Mouse (Mus musculus): Measurements from ENCODE around the gene Diablo. TPM values are rescaled to one million over a fixed set of nuclear protein-coding genes. Genes with fewer than 3 reads are reported as not detected.
"Not testable (repeated sequence)": the region's sequence is repeated elsewhere in the genome, so short reads cannot be mapped to it uniquely, and the experiment has no call there.

Gene Diablo
- polyA plus RNA-seq, 1 experiment from 2014 or later: 118 TPM

- not testable (repeated sequence) for H3K9me3 ChIP-seq (ENCODE audit: control insufficient read depth, low read length); H3K4me2 ChIP-seq (replicated peaks; ENCODE audit: low read depth, low read length); H3K27ac ChIP-seq (ENCODE audit: low read depth, low read length); H3K4me3 ChIP-seq (ENCODE audit: low read length); ATAC-seq (ENCODE audit: low FRiP score, low TSS enrichment); H3K4me1 ChIP-seq (ENCODE audit: control insufficient read depth, insufficient read depth, low read length); H3K9ac ChIP-seq (ENCODE audit: low read depth, low read length)
- H3K27me3 ChIP-seq (ENCODE audit: control insufficient read depth, insufficient read depth, low read length): peaks cover 13% of the 10 kb centered on the region
- H3K36me3 ChIP-seq (ENCODE audit: control insufficient read depth, insufficient read depth, low read length): peaks cover 17% of the 10 kb centered on the region
- WGBS: 87% methylated on average over 3 of the region's 3 CpGs
Observed at GRCm38 (mm10) chr5:123511426-123511825, 12.6 kb downstream of the Diablo start.

- H3K4me3 ChIP-seq (ENCODE audit: low read length): no peak within 1 kb of the TSS
- no peaks in the 10 kb centered on the region for H3K9me3 ChIP-seq (ENCODE audit: control insufficient read depth, low read length)
- H3K4me2 ChIP-seq (replicated peaks; ENCODE audit: low read depth, low read length): no peak within 1 kb of the TSS
Observed at GRCm38 (mm10) chr5:123510160-123510559, 13.8 kb downstream of the Diablo start, which contains the start of gene B3gnt4. B3gnt4 (plus strand) TSS chr5:123510460.

GRCm38 (mm10) chr5:123508921-123509320 is 15.1 kb downstream of the Diablo start:
- peaks cover 14% of the 10 kb centered on the region for H3K27me3 ChIP-seq (ENCODE audit: control insufficient read depth, insufficient read depth, low read length)

More at GRCm38 (mm10) chr5:123510160-123510559, 13.8 kb downstream of the Diablo start, which contains the start of gene B3gnt4:
- no peak within 1 kb of the TSS for H3K9ac ChIP-seq (ENCODE audit: low read depth, low read length)
- ATAC-seq (ENCODE audit: low FRiP score, low TSS enrichment): no peak
- H3K36me3 ChIP-seq (ENCODE audit: control insufficient read depth, insufficient read depth, low read length): peaks cover 4% of the 10 kb centered on the region; the same call in 1 of the 2 replicates
- no peaks in the 10 kb centered on the region for H3K4me1 ChIP-seq (ENCODE audit: control insufficient read depth, insufficient read depth, low read length)
- 83% methylated on average over 5 of the region's 5 CpGs for WGBS
- H3K27me3 ChIP-seq (ENCODE audit: control insufficient read depth, insufficient read depth, low read length): peaks cover 13% of the 10 kb centered on the region
- no peak within 1 kb of the TSS for H3K27ac ChIP-seq (ENCODE audit: low read depth, low read length)

GRCm38 (mm10) chr5:123507936-123508723 is 15.8 kb downstream of the Diablo start:
- H3K9me3 ChIP-seq (ENCODE audit: control insufficient read depth, low read length): no peaks in the 10 kb centered on the region
- no peaks in the 10 kb centered on the region for H3K4me1 ChIP-seq (ENCODE audit: control insufficient read depth, insufficient read depth, low read length)
- H3K4me2 ChIP-seq (replicated peaks; ENCODE audit: low read depth, low read length): peak overlapping the region; percentile 89
- H3K27ac ChIP-seq (ENCODE audit: low read depth, low read length): no peak overlapping the region
- no peaks in the 10 kb centered on the region; the same call in 1 of the 2 replicates for H3K36me3 ChIP-seq (ENCODE audit: control insufficient read depth, insufficient read depth, low read length)
- H3K4me3 ChIP-seq (ENCODE audit: low read length): peak overlapping the region; percentile 61
- ATAC-seq (ENCODE audit: low FRiP score, low TSS enrichment): peak; percentile 94
- WGBS: under 1% methylated on average over 58 of the region's 59 CpGs
- peak overlapping the region; percentile 58; the same call in 1 of the 2 replicates for H3K9ac ChIP-seq (ENCODE audit: low read depth, low read length)
- H3K27me3 ChIP-seq (ENCODE audit: control insufficient read depth, insufficient read depth, low read length): peaks cover 16% of the 10 kb centered on the region

More at GRCm38 (mm10) chr5:123508921-123509320, 15.1 kb downstream of the Diablo start:
- no peak overlapping the region for H3K27ac ChIP-seq (ENCODE audit: low read depth, low read length)
- H3K4me1 ChIP-seq (ENCODE audit: control insufficient read depth, insufficient read depth, low read length): no peaks in the 10 kb centered on the region
- H3K36me3 ChIP-seq (ENCODE audit: control insufficient read depth, insufficient read depth, low read length): peaks cover 2% of the 10 kb centered on the region; the same call in 1 of the 2 replicates
- H3K9ac ChIP-seq (ENCODE audit: low read depth, low read length): peak overlapping the region; percentile 58; the same call in 1 of the 2 replicates
- H3K4me3 ChIP-seq (ENCODE audit: low read length): peak overlapping the region; percentile 61
- H3K9me3 ChIP-seq (ENCODE audit: control insufficient read depth, low read length): no peaks in the 10 kb centered on the region
- peak overlapping the region; percentile 89 for H3K4me2 ChIP-seq (replicated peaks; ENCODE audit: low read depth, low read length)
- WGBS: 8% methylated on average over 12 of the region's 12 CpGs
- ATAC-seq (ENCODE audit: low FRiP score, low TSS enrichment): no peak

- WGBS: 85% methylated on average over 4 of the region's 4 CpGs
- no peaks in the 10 kb centered on the region for H3K36me3 ChIP-seq (ENCODE audit: control insufficient read depth, insufficient read depth, low read length)
- ATAC-seq (ENCODE audit: low FRiP score, low TSS enrichment): no peak
- no peak overlapping the region for H3K9ac ChIP-seq (ENCODE audit: low read depth, low read length)
- no peaks in the 10 kb centered on the region for H3K4me1 ChIP-seq (ENCODE audit: control insufficient read depth, insufficient read depth, low read length)
- no peak overlapping the region for H3K4me2 ChIP-seq (replicated peaks; ENCODE audit: low read depth, low read length)
- H3K27ac ChIP-seq (ENCODE audit: low read depth, low read length): no peak overlapping the region
- H3K9me3 ChIP-seq (ENCODE audit: control insufficient read depth, low read length): no peaks in the 10 kb centered on the region
- no peak overlapping the region for H3K4me3 ChIP-seq (ENCODE audit: low read length)
- peaks cover 5% of the 10 kb centered on the region; the same call in 1 of the 2 replicates for H3K27me3 ChIP-seq (ENCODE audit: control insufficient read depth, insufficient read depth, low read length)
Observed at GRCm38 (mm10) chr5:123501973-123502372, 22.0 kb downstream of the Diablo start.

GRCm38 (mm10) chr5:123499717-123500116 is 24.3 kb downstream of the Diablo start:
- WGBS: 49% methylated on average over 4 of the region's 4 CpGs
- Histone ChIP-seq H3K4me1 (ENCODE audit: control insufficient read depth, insufficient read depth, low read length) (no peaks in the 10 kb centered on the region), H3K9ac (ENCODE audit: low read depth, low read length) (no peak overlapping the region), H3K4me2 (replicated peaks; ENCODE audit: low read depth, low read length) (no peak overlapping the region), H3K9me3 (ENCODE audit: control insufficient read depth, low read length) (no peaks in the 10 kb centered on the region), H3K4me3 (ENCODE audit: low read length) (no peak overlapping the region), H3K27ac (ENCODE audit: low read depth, low read length) (no peak overlapping the region), H3K36me3 (ENCODE audit: control insufficient read depth, insufficient read depth, low read length) (no peaks in the 10 kb centered on the region), H3K27me3 (ENCODE audit: control insufficient read depth, insufficient read depth, low read length) (peaks cover 3% of the 10 kb centered on the region; the same call in 1 of the 2 replicates)
- no peak for ATAC-seq (ENCODE audit: low FRiP score, low TSS enrichment)

GRCm38 (mm10) chr5:123489935-123490334 is 34.0 kb downstream of the Diablo start:
- Histone ChIP-seq H3K9me3 (ENCODE audit: control insufficient read depth, low read length) (no peaks in the 10 kb centered on the region), H3K4me3 (ENCODE audit: low read length) (no peak overlapping the region), H3K4me2 (replicated peaks; ENCODE audit: low read depth, low read length) (no peak overlapping the region), H3K36me3 (ENCODE audit: control insufficient read depth, insufficient read depth, low read length) (no peaks in the 10 kb centered on the region), H3K4me1 (ENCODE audit: control insufficient read depth, insufficient read depth, low read length) (0 out of 2 replicates have a peak, but pooled peaks cover 4% of the 10 kb centered on the region), H3K9ac (ENCODE audit: low read depth, low read length) (peak overlapping the region; percentile 18; the same call in 1 of the 2 replicates), H3K27me3 (ENCODE audit: control insufficient read depth, insufficient read depth, low read length) (no peaks in the 10 kb centered on the region), H3K27ac (ENCODE audit: low read depth, low read length) (no peak overlapping the region)
- WGBS: 37% methylated on average over 9 of the region's 9 CpGs
- no peak for ATAC-seq (ENCODE audit: low FRiP score, low TSS enrichment)

GRCm38 (mm10) chr5:123489112-123489785 is 34.7 kb downstream of the Diablo start, which contains the start of the genes Lrrc43 and Il31:
Lrrc43 (plus strand) TSS chr5:123489305.
Il31 (minus strand) TSS chr5:123489489.
- no peaks in the 10 kb centered on the region for H3K36me3 ChIP-seq (ENCODE audit: control insufficient read depth, insufficient read depth, low read length)
- ATAC-seq (ENCODE audit: low FRiP score, low TSS enrichment): peak; percentile 55
- peak within 1 kb of the TSS; percentile 39 for H3K4me2 ChIP-seq (replicated peaks; ENCODE audit: low read depth, low read length)
- no peaks in the 10 kb centered on the region for H3K27me3 ChIP-seq (ENCODE audit: control insufficient read depth, insufficient read depth, low read length)
- H3K4me1 ChIP-seq (ENCODE audit: control insufficient read depth, insufficient read depth, low read length): 0 out of 2 replicates have a peak, but pooled peaks cover 4% of the 10 kb centered on the region
- no peak within 1 kb of the TSS for H3K27ac ChIP-seq (ENCODE audit: low read depth, low read length)
- WGBS: 10% methylated on average over 25 of the region's 25 CpGs
- H3K9ac ChIP-seq (ENCODE audit: low read depth, low read length): peak within 1 kb of the TSS; percentile 18; the same call in 1 of the 2 replicates
- no peak within 1 kb of the TSS for H3K4me3 ChIP-seq (ENCODE audit: low read length)
- H3K9me3 ChIP-seq (ENCODE audit: control insufficient read depth, low read length): no peaks in the 10 kb centered on the region

All from kidney, embryonic 14.5 days (tissue).